9 mouse cellular contexts compared by ENCODE assay signal in the genomic region with DNA sequence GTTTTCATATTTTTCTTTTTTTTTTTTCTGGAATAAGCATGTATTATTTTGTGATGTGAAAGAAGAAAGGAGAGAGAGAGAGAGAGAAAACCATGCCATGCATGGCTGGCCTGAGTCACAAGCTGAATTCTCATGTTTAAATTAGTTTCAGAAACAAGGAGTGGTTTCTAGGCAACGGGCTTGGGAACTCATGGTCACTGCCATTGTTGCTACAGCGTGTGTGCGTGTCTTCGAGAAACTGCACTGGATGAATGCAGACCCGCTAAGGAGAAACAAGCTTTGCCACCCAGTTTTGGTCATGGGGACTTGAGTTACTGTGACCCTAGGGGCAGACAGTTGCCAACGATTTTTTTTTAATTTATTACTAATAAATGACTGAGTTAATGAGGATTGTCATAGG. TPM values are rescaled to one million over a fixed set of nuclear protein-coding genes. Genes with fewer than 3 reads are reported as not detected.
DNase-seq lines count a peak whose midpoint lies in the region; ATAC-seq and TF ChIP-seq lines count a peak whose summit lies in the region.
"Had no signal": no experiment of that assay in that cellular context is flagged by ENCODE, and none has a peak within 500 bp of the region (broad histone marks: within the 10 kb centered on the region; RNA-seq: fewer than 3 reads in every experiment).

No protein-coding gene starts in this region.

- WGBS in lung, embryonic 14.5 days: 49% methylated on average over 6 of the region's 6 CpGs
- 37% methylated on average over 6 of the region's 6 CpGs for WGBS in embryonic facial prominence, embryonic 12.5 days
- WGBS in intestine, embryonic 16.5 days: 39% methylated on average over 6 of the region's 6 CpGs
- 26% methylated on average over 6 of the region's 6 CpGs for WGBS in midbrain, embryonic 10.5 days

- H3K4me1 ChIP-seq in lung, embryonic 14.5 days (ENCODE audit: insufficient read depth): no peaks in the 10 kb centered on the region
- H3K4me1 ChIP-seq in embryonic facial prominence, embryonic 12.5 days: peaks cover 8% of the 10 kb centered on the region
- H3K4me1 ChIP-seq in intestine, embryonic 16.5 days (ENCODE audit: control insufficient read depth, insufficient read depth, low read length): 0 out of 2 replicates have a peak, but pooled peaks cover 6% of the 10 kb centered on the region
- H3K4me1 ChIP-seq in midbrain, embryonic 10.5 days: peaks cover 29% of the 10 kb centered on the region

- H3K4me3 ChIP-seq in lung, embryonic 14.5 days (ENCODE audit: low read depth, low read length): no peak overlapping the region
- H3K4me3 ChIP-seq in embryonic facial prominence, embryonic 12.5 days: no peak overlapping the region
- no peak overlapping the region for H3K4me3 ChIP-seq in intestine, embryonic 16.5 days (ENCODE audit: low read length)
- H3K4me3 ChIP-seq in midbrain, embryonic 10.5 days: peak overlapping the region; percentile 38

- no peak for TF ChIP-seq CTCF in lung, embryonic 14.5 days (IDR thresholded peaks at IDR 0.05; ENCODE audit: low read depth)

- H3K9ac ChIP-seq in lung, embryonic 14.5 days: no peak overlapping the region
- H3K9ac ChIP-seq in embryonic facial prominence, embryonic 12.5 days: no peak overlapping the region
- H3K9ac ChIP-seq in intestine, embryonic 16.5 days (ENCODE audit: low read depth, low read length): no peak overlapping the region

- no peaks in the 10 kb centered on the region for H3K9me3 ChIP-seq in lung, embryonic 14.5 days (ENCODE audit: low read depth, low read length)
- no peaks in the 10 kb centered on the region for H3K9me3 ChIP-seq in embryonic facial prominence, embryonic 12.5 days
- no peaks in the 10 kb centered on the region for H3K9me3 ChIP-seq in intestine, embryonic 16.5 days (ENCODE audit: control insufficient read depth, low read length)
- no peaks in the 10 kb centered on the region for H3K9me3 ChIP-seq in midbrain, embryonic 10.5 days (replicated peaks)

- DNase-seq in lung, embryonic 14.5 days: peak; percentile 60
- DNase-seq in lung, postnatal 4 days: no peak
- DNase-seq in midbrain, embryonic 10.5 days (ENCODE audit: low spot score): peak; percentile 78
- no peak for DNase-seq in c-Kit-positive CD71-positive TER-119-positive erythroid progenitor cells, embryonic 14.5 days (ENCODE audit: low spot score)
- DNase-seq in liver: no peak
- no peak for DNase-seq in thymus, postnatal 14 days

- H3K27ac ChIP-seq in lung, embryonic 14.5 days (ENCODE audit: low read depth): no peak overlapping the region
- H3K27ac ChIP-seq in embryonic facial prominence, embryonic 12.5 days: peak overlapping the region; percentile 41
- no peak overlapping the region for H3K27ac ChIP-seq in intestine, embryonic 16.5 days (ENCODE audit: low read length)
- peak overlapping the region; percentile 96 for H3K27ac ChIP-seq in midbrain, embryonic 10.5 days (replicated peaks)

- H3K4me2 ChIP-seq in lung, embryonic 14.5 days: 0 out of 2 replicates have a peak overlapping the region, but pooled peaks have one; percentile 10
- no peak overlapping the region for H3K4me2 ChIP-seq in embryonic facial prominence, embryonic 12.5 days (replicated peaks)
- no peak overlapping the region for H3K4me2 ChIP-seq in intestine, embryonic 16.5 days (ENCODE audit: low read depth, low read length)

- no peaks in the 10 kb centered on the region for H3K27me3 ChIP-seq in lung, embryonic 14.5 days (ENCODE audit: insufficient read depth, low read length)
- H3K27me3 ChIP-seq in embryonic facial prominence, embryonic 12.5 days: no peaks in the 10 kb centered on the region
- H3K27me3 ChIP-seq in intestine, embryonic 16.5 days (replicated peaks; ENCODE audit: control insufficient read depth, insufficient read depth, low read length): no peaks in the 10 kb centered on the region
- H3K27me3 ChIP-seq in midbrain, embryonic 10.5 days (ENCODE audit: low read depth, poor library complexity, severe bottlenecking): no peaks in the 10 kb centered on the region

- no peaks in the 10 kb centered on the region for H3K36me3 ChIP-seq in lung, embryonic 14.5 days (ENCODE audit: insufficient read depth)
- H3K36me3 ChIP-seq in embryonic facial prominence, embryonic 12.5 days: no peaks in the 10 kb centered on the region
- no peaks in the 10 kb centered on the region for H3K36me3 ChIP-seq in intestine, embryonic 16.5 days (ENCODE audit: control insufficient read depth, insufficient read depth, low read length)
- H3K36me3 ChIP-seq in midbrain, embryonic 10.5 days: no peaks in the 10 kb centered on the region

- ATAC-seq in lung, embryonic 14.5 days (ENCODE audit: insufficient read depth): no peak
- no peak for ATAC-seq in embryonic facial prominence, embryonic 12.5 days (ENCODE audit: insufficient number of reproducible peaks, insufficient read depth, low FRiP score, low TSS enrichment)
- ATAC-seq in intestine, embryonic 16.5 days: peak; percentile 49; the same call in 1 of the 2 replicates

RNA-seq across cellular contexts. Expression of gene Chrna9, which starts 15.5 kb away (rescaled TPM):
- not detected in 2 replicates for polyA plus RNA-seq in lung, embryonic 14.5 days (2014; fragmentation: Nextera tagmentation; extraction: Ambion mirVana)
- 0.46 and 1.1 TPM in 2 replicates for polyA plus RNA-seq in embryonic facial prominence, embryonic 12.5 days (2016; fragmentation: Nextera tagmentation; extraction: Ambion mirVana)
- not detected in 2 replicates for polyA plus RNA-seq in intestine, embryonic 16.5 days (2015; fragmentation: Nextera tagmentation; extraction: Ambion mirVana)
- polyA plus RNA-seq in midbrain, embryonic 10.5 days (2016; fragmentation: Nextera tagmentation; extraction: Ambion mirVana): 0.10 TPM in 1 of 2 replicates, not detected in the other
- polyA plus RNA-seq: small intestine, adult 2 months had no signal

RNA-seq across cellular contexts. Expression of gene 9130230L23Rik, which starts 53.8 kb away (rescaled TPM):
- 1.0 and 1.5 TPM in 2 replicates for polyA plus RNA-seq in lung, embryonic 14.5 days (2014; fragmentation: Nextera tagmentation; extraction: Ambion mirVana)
- polyA plus RNA-seq in embryonic facial prominence, embryonic 12.5 days (2016; fragmentation: Nextera tagmentation; extraction: Ambion mirVana): not detected in 2 replicates
- polyA plus RNA-seq in intestine, embryonic 16.5 days (2015; fragmentation: Nextera tagmentation; extraction: Ambion mirVana): 2.0 and 2.5 TPM in 2 replicates
- polyA plus RNA-seq in midbrain, embryonic 10.5 days (2016; fragmentation: Nextera tagmentation; extraction: Ambion mirVana): not detected in 2 replicates

Comparison
In these comparisons a context has a peak if more than half of its experiments do, and no peak if none do; other contexts are left out.
1. DNase-seq: peak in lung, embryonic 14.5 days (single experiment) and midbrain, embryonic 10.5 days (single experiment); none in lung, postnatal 4 days (0 of 2), c-Kit-positive CD71-positive TER-119-positive erythroid progenitor cells, embryonic 14.5 days (single experiment), liver (single experiment) and thymus, postnatal 14 days (single experiment).
2. H3K27ac ChIP-seq: peak in embryonic facial prominence, embryonic 12.5 days (single experiment) and midbrain, embryonic 10.5 days (single experiment); none in lung, embryonic 14.5 days (single experiment) and intestine, embryonic 16.5 days (single experiment).